In genomic region chr4:145193991-145194511, GRCm38 (mm10) we compare ENCODE assay signal across 8 mouse cellular contexts. TPM values are rescaled to one million over a fixed set of nuclear protein-coding genes. Genes with fewer than 3 reads are reported as not detected.
DNase-seq lines count a peak whose midpoint lies in the region; ATAC-seq lines count a peak whose summit lies in the region.

No protein-coding gene starts in this region.

- peak; percentile 28 to 43 for DNase-seq in lung, adult 18-20 months
- DNase-seq in lung, postnatal 25 days (ENCODE audit: low spot score) = no peak
- DNase-seq in cerebellum, adult 18-20 months = peak; percentile 57 to 58
- DNase-seq in heart, postnatal 25 days (ENCODE audit: low spot score) = peak; percentile 53
- peak; percentile 51 for DNase-seq in large intestine, adult 2 months (ENCODE audit: low read depth, low spot score)
- peak; percentile 25 for DNase-seq in mesoderm, embryonic 11.5 days (ENCODE audit: low read depth, low spot score)

- H3K27ac ChIP-seq in forebrain, embryonic 15.5 days (replicated peaks) = peak overlapping the region; percentile 71; the same call in 1 of the 2 replicates
- H3K27ac ChIP-seq in stomach, embryonic 16.5 days (ENCODE audit: low read length) = peak overlapping the region; percentile 69

- whole genome bisulfite sequencing in forebrain, embryonic 15.5 days = 2% methylated on average over 10 of the region's 10 CpGs
- 1% methylated on average over 10 of the region's 10 CpGs for WGBS in large intestine, adult 2 months
- WGBS in stomach, embryonic 16.5 days = 2% methylated on average over 10 of the region's 10 CpGs

- intact Hi-C loops in heart, postnatal 25 days (cut with DNase I) = loop anchor here (5.0 kb wide), 1 partner anchor 37 kb away; no protein-coding TSS in a partner anchor

- H3K4me1 ChIP-seq in forebrain, embryonic 15.5 days = peaks cover 21% of the 10 kb centered on the region
- peaks cover 13% of the 10 kb centered on the region for H3K4me1 ChIP-seq in stomach, embryonic 16.5 days (ENCODE audit: control insufficient read depth, insufficient read depth, low read length)

- H3K9me3 ChIP-seq in forebrain, embryonic 15.5 days = no peaks in the 10 kb centered on the region
- H3K9me3 ChIP-seq in stomach, embryonic 16.5 days (replicated peaks; ENCODE audit: control insufficient read depth, low read length) = no peaks in the 10 kb centered on the region

- peak overlapping the region; percentile 85 for H3K4me2 ChIP-seq in forebrain, embryonic 15.5 days (replicated peaks)
- peak overlapping the region; percentile 78 for H3K4me2 ChIP-seq in stomach, embryonic 16.5 days (ENCODE audit: low read depth, low read length)

- H3K4me3 ChIP-seq in forebrain, embryonic 15.5 days = peak overlapping the region; percentile 90
- H3K4me3 ChIP-seq in stomach, embryonic 16.5 days (replicated peaks; ENCODE audit: low read length) = peak overlapping the region; percentile 73

- peak overlapping the region; percentile 89 for H3K9ac ChIP-seq in forebrain, embryonic 15.5 days (replicated peaks)
- peak overlapping the region; percentile 92 for H3K9ac ChIP-seq in stomach, embryonic 16.5 days (ENCODE audit: low read length)

- H3K27me3 ChIP-seq in forebrain, embryonic 15.5 days = no peaks in the 10 kb centered on the region
- H3K27me3 ChIP-seq in stomach, embryonic 16.5 days (ENCODE audit: control insufficient read depth, insufficient read depth, low read length) = no peaks in the 10 kb centered on the region

- H3K36me3 ChIP-seq in forebrain, embryonic 15.5 days = 0 out of 2 replicates have a peak, but pooled peaks cover 11% of the 10 kb centered on the region
- H3K36me3 ChIP-seq in stomach, embryonic 16.5 days (ENCODE audit: control insufficient read depth, insufficient read depth, low read length) = peaks cover 4% of the 10 kb centered on the region; the same call in 1 of the 2 replicates

- peak; percentile 31 for ATAC-seq in forebrain, embryonic 15.5 days (replicated peaks)
- peak; percentile 35; the same call in 1 of the 2 replicates for ATAC-seq in stomach, embryonic 16.5 days (ENCODE audit: insufficient read depth, low FRiP score)

RNA-seq across cellular contexts. Expression of gene Vps13d, which starts 0.8 kb away (rescaled TPM):
- 9.4 and 9.6 TPM in 2 replicates for polyA plus RNA-seq in forebrain, embryonic 15.5 days (2015; fragmentation: Nextera tagmentation; extraction: Ambion mirVana)
- total RNA-seq in heart, postnatal 25 days (2021) = 10 to 100 TPM; 61.5 to 64.3 TPM
- 15.5 and 20.4 TPM in 2 replicates for polyA plus RNA-seq in large intestine, adult 2 months (2012; rRNA removed)
- polyA plus RNA-seq in stomach, embryonic 16.5 days (2015; fragmentation: Nextera tagmentation; extraction: Ambion mirVana) = 9.3 and 9.5 TPM in 2 replicates

RNA-seq across cellular contexts. Expression of gene Tnfrsf1b, which starts 52.6 kb away (rescaled TPM):
- polyA plus RNA-seq in forebrain, embryonic 15.5 days (2015; fragmentation: Nextera tagmentation; extraction: Ambion mirVana) = 1.8 and 2.5 TPM in 2 replicates
- total RNA-seq in heart, postnatal 25 days (2021) = 1 to 10 TPM; 5.3 to 5.5 TPM
- polyA plus RNA-seq in large intestine, adult 2 months (2012; rRNA removed) = 15.1 and 17.8 TPM in 2 replicates
- 7.9 and 8.3 TPM in 2 replicates for polyA plus RNA-seq in stomach, embryonic 16.5 days (2015; fragmentation: Nextera tagmentation; extraction: Ambion mirVana)
